Mouse (Mus musculus): Measurements from ENCODE around the gene Smco4.

DNA sequence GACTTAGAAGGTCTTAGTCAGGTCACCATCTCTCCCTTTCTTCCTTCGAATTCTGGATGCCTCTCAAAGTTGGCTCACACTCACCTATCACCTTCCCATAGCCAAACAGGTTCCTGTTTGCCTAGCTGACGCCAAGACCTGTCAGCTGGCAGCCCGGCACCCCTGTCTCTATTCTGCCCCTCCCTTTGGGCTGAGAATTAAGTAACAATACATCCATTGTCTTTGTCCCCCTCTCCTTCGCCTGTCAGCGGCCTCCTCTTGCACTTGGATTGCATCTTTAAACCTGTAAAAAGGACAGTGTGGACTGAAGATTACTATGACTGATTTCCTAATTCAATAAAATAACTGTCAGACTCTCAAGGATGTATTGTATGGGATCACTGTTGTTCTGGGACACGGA is 34.6 kb downstream of the Smco4 start:
- no peak for TF ChIP-seq CTCF (IDR thresholded peaks at IDR 0.05; ENCODE audit: low read depth)
- TF ChIP-seq EP300 (optimal IDR thresholded peaks at IDR 0.05) = no peak
